Mouse (Mus musculus): Measurements from ENCODE around the gene Igfbp4. TPM values are rescaled to one million over a fixed set of nuclear protein-coding genes. Genes with fewer than 3 reads are reported as not detected.

The Igfbp4 gene
- total and polyA plus RNA-seq, 3 experiments = 0.16 to 0.21 TPM; not detected in 1

GRCm38 (mm10) chr11:99023500-99024467, 17.3 kb upstream of the Igfbp4 start, which contains the start of gene Top2a:
Gene Top2a, minus strand, starts transcription at chr11:99024189.
- Histone ChIP-seq H3K9me3 (replicated peaks; ENCODE audit: low read length) (no peaks in the 10 kb centered on the region), H3K79me2 (replicated peaks; ENCODE audit: control insufficient read depth, extremely low read depth, insufficient read depth, poor library complexity, severe bottlenecking) (peaks cover 52% of the 10 kb centered on the region), H3K9ac (ENCODE audit: insufficient read depth, low read depth) (peak within 1 kb of the TSS; percentile 86), H3K4me3 (replicated peaks in 1 of 3; ENCODE audit: low read depth in 2 of 3, low read length in 2 of 3, poor library complexity in 1 of 3) (peak within 1 kb of the TSS; percentile 71 to 98 (median 75)), H3K4me2 (ENCODE audit: insufficient read depth, low read depth, poor library complexity, severe bottlenecking) (peak within 1 kb of the TSS; percentile 66), H3K27me3 (replicated peaks) (no peaks in the 10 kb centered on the region), H3K27ac (ENCODE audit: insufficient read depth, low read depth) (peak within 1 kb of the TSS; percentile 33; the same call in 1 of the 2 replicates), H3K36me3 (replicated peaks in 1 of 2; ENCODE audit: control insufficient read depth in 1 of 2, insufficient read depth in 1 of 2, low read length in 1 of 2) (peaks cover 21 to 37% of the 10 kb centered on the region in 2 experiments), H3K4me1 (ENCODE audit: control insufficient read depth in 1 of 2, insufficient read depth in 2 of 2) (peaks cover 4 to 42% of the 10 kb centered on the region in 2 experiments)
- TF ChIP-seq TBP (conservative IDR thresholded peaks at IDR 0.05; ENCODE audit: low read depth, low read length) (peak; percentile 98), TCF12 (IDR thresholded peaks at IDR 0.05; ENCODE audit: low read depth, low read length) (peak; percentile 89), MXI1 (IDR thresholded peaks at IDR 0.05; ENCODE audit: low read depth, low read length) (peak; percentile 86), POLR2AphosphoS2 (IDR thresholded peaks at IDR 0.05; ENCODE audit: low read depth, low read length) (peak; percentile 96), HCFC1 (IDR thresholded peaks at IDR 0.05; ENCODE audit: low read depth, low read length) (peak; percentile 76), MEF2A (IDR thresholded peaks at IDR 0.05; ENCODE audit: borderline replicate concordance, low read depth, low read length) (peak; percentile 76), NELFE (IDR thresholded peaks at IDR 0.05; ENCODE audit: low read depth, low read length) (peak; percentile 100), RCOR1 (conservative IDR thresholded peaks at IDR 0.05; ENCODE audit: low read depth, low read length) (no peak; the same call in 1 of the 2 replicates), GABPA (IDR thresholded peaks at IDR 0.05; ENCODE audit: insufficient replicate concordance, low read depth, low read length) (peak; percentile 100), SIN3A (IDR thresholded peaks at IDR 0.05; ENCODE audit: low read length) (peak; percentile 98), POLR2A (IDR thresholded peaks at IDR 0.05; ENCODE audit: low read depth, low read length) (peak; percentile 100), MAX (IDR thresholded peaks at IDR 0.05; ENCODE audit: low read length) (peak; percentile 96), SMC3 (IDR thresholded peaks at IDR 0.05; ENCODE audit: low read depth, low read length) (no peak), CHD1 (IDR thresholded peaks at IDR 0.05; ENCODE audit: low read depth, low read length) (0 out of 2 replicates have a peak, but pooled peaks have one; percentile 23), JUN (IDR thresholded peaks at IDR 0.05; ENCODE audit: insufficient read depth, low read depth, low read length) (no peak), BHLHE40 (IDR thresholded peaks at IDR 0.05; ENCODE audit: low read depth, low read length) (0 out of 2 replicates have a peak, but pooled peaks have one; percentile 16), CHD2 (IDR thresholded peaks at IDR 0.05; ENCODE audit: low read length) (peak; percentile 99), IRF4 (IDR thresholded peaks at IDR 0.05; ENCODE audit: low read depth, low read length) (no peak; the same call in 1 of the 2 replicates), ZKSCAN1 (IDR thresholded peaks at IDR 0.05; ENCODE audit: borderline replicate concordance, low read depth, low read length) (no peak), CTCF (conservative IDR thresholded peaks at IDR 0.05 in 1 of 2, IDR thresholded peaks at IDR 0.05 in 1 of 2; ENCODE audit: low read depth in 2 of 2, low read length in 2 of 2) (no peak), RAD21 (IDR thresholded peaks at IDR 0.05; ENCODE audit: low read depth, low read length) (no peak), ZC3H11A (IDR thresholded peaks at IDR 0.05; ENCODE audit: low read depth, low read length) (no peak), ZMIZ1 (IDR thresholded peaks at IDR 0.05; ENCODE audit: low read depth, low read length) (peak; percentile 99), E2F4 (IDR thresholded peaks at IDR 0.05; ENCODE audit: insufficient replicate concordance, low read depth, low read length) (peak; percentile 100), MAFK (IDR thresholded peaks at IDR 0.05; ENCODE audit: insufficient replicate concordance, low read length) (no peak), ETS1 (conservative IDR thresholded peaks at IDR 0.05; ENCODE audit: low read depth, low read length) (peak; percentile 20; the same call in 1 of the 2 replicates), ELF1 (IDR thresholded peaks at IDR 0.05; ENCODE audit: low read depth, low read length) (peak; percentile 68), JUND (conservative IDR thresholded peaks at IDR 0.05; ENCODE audit: low read depth, low read length) (0 out of 2 replicates have a peak, but pooled peaks have one; percentile 20), UBTF (IDR thresholded peaks at IDR 0.05; ENCODE audit: low read depth, low read length) (peak; percentile 80; the same call in 1 of the 2 replicates), KAT2A (IDR thresholded peaks at IDR 0.05; ENCODE audit: insufficient replicate concordance, low read length) (peak; percentile 91), NRF1 (IDR thresholded peaks at IDR 0.05; ENCODE audit: low read depth, low read length) (peak; percentile 47; the same call in 1 of the 2 replicates), MYC (IDR thresholded peaks at IDR 0.05; ENCODE audit: low read depth, low read length) (peak; percentile 92)
- dilution Hi-C loops (cut with MboI; ENCODE audit: extremely low pct_ligation_motif_present, extremely low pct_unique_long_range_greater_than_20kb, low sequenced_read_pairs) = no loop called here
- in situ Hi-C loops (cut with MboI; ENCODE audit: low pct_ligation_motif_present, low pct_unique_long_range_greater_than_20kb, low sequenced_read_pairs) = loop anchor here (5.0 kb wide), 1 partner anchor 106 kb away; no protein-coding TSS in a partner anchor
- DNase-seq (ENCODE audit: extremely low read depth) = peak; percentile 100

Data from CH12.LX (cell line).